Mouse (Mus musculus) adrenal gland, postnatal 4 days (tissue): ENCODE data around the gene Ntn1. TPM values are rescaled to one million over a fixed set of nuclear protein-coding genes. Genes with fewer than 3 reads are reported as not detected.

Experiments
- DNase-seq, 2 experiments: peaks; one replicate each; pipeline ENCODE4 v3.0.0; 2021 to 2022; ENCODE audit warnings: low spot score in 2 of 2, mixed read lengths in 2 of 2
- microRNA-seq: library from miRNA; unstranded; fragments of <30 nt; microRNA quantifications from one replicate; pipeline ENCODE4 v1.2.0, GENCODE M21; 2021
- total RNA-seq, 2 experiments: library from RNA; stranded (reverse); gene quantifications; 2 replicates each; pipeline ENCODE4 v1.2.3; 2021

The Ntn1 gene
- total RNA-seq, 2 experiments from 2014 or later: 16.8 to 23.4 TPM

- DNase-seq: no peak
Measured at GRCm38 (mm10) chr11:68196566-68196965, 204.1 kb downstream of the Ntn1 start.

- no peak for DNase-seq
Measured at GRCm38 (mm10) chr11:68195693-68196176, 204.9 kb downstream of the Ntn1 start.

GRCm38 (mm10) chr11:68195168-68195567 lies 205.5 kb downstream of the Ntn1 start:
- DNase-seq: no peak

- no peak for DNase-seq
Measured at GRCm38 (mm10) chr11:68190849-68191248, 209.8 kb downstream of the Ntn1 start.

GRCm38 (mm10) chr11:68188695-68189201 lies 211.9 kb downstream of the Ntn1 start:
- no peak for DNase-seq

GRCm38 (mm10) chr11:68187242-68187641 lies 213.4 kb downstream of the Ntn1 start:
- no peak for DNase-seq

GRCm38 (mm10) chr11:68185647-68186046 lies 215.0 kb downstream of the Ntn1 start:
- no peak for DNase-seq

- no peak for DNase-seq
Measured at GRCm38 (mm10) chr11:68177415-68177814, 223.2 kb downstream of the Ntn1 start.

- no peak for DNase-seq
Measured at GRCm38 (mm10) chr11:68176550-68176949, 224.1 kb downstream of the Ntn1 start.

GRCm38 (mm10) chr11:68172648-68173045 lies 228.0 kb downstream of the Ntn1 start:
- DNase-seq: no peak

- DNase-seq: no peak
Measured at GRCm38 (mm10) chr11:68171973-68172647, 228.5 kb downstream of the Ntn1 start.

- no peak for DNase-seq
Measured at GRCm38 (mm10) chr11:68168427-68168826, 232.2 kb downstream of the Ntn1 start.

- no peak for DNase-seq
Measured at GRCm38 (mm10) chr11:68164408-68164807, 236.2 kb downstream of the Ntn1 start.

GRCm38 (mm10) chr11:68159867-68160266 lies 240.8 kb downstream of the Ntn1 start:
- DNase-seq: no peak

Small RNA genes lying within 50 kb of the gene (microRNA-seq; reads per million reads assigned to microRNA genes)
- not detected for gene Mir6406

Other genes with a start within 250 kb of the Ntn1 start
- 1 to 10 TPM in 1 of 2 experiments, under 1 TPM in 1; 0.87 to 1.1 TPM for gene Pik3r5, start 31.3 kb upstream of the Ntn1 start, total RNA-seq
- gene Pik3r6, start 102.2 kb upstream of the Ntn1 start, total RNA-seq: 1 to 10 TPM; 4.7 to 5.0 TPM
- gene Mfsd6l, start 155.4 kb upstream of the Ntn1 start, total RNA-seq: under 1 TPM; 0.34 to 0.56 TPM
- under 1 TPM in 1 of 2 experiments, not detected in 1; 0.53 TPM for gene Ccdc42, start 186.2 kb upstream of the Ntn1 start, total RNA-seq